ENCODE assay signal across 8 mouse cellular contexts in the genomic region with DNA sequence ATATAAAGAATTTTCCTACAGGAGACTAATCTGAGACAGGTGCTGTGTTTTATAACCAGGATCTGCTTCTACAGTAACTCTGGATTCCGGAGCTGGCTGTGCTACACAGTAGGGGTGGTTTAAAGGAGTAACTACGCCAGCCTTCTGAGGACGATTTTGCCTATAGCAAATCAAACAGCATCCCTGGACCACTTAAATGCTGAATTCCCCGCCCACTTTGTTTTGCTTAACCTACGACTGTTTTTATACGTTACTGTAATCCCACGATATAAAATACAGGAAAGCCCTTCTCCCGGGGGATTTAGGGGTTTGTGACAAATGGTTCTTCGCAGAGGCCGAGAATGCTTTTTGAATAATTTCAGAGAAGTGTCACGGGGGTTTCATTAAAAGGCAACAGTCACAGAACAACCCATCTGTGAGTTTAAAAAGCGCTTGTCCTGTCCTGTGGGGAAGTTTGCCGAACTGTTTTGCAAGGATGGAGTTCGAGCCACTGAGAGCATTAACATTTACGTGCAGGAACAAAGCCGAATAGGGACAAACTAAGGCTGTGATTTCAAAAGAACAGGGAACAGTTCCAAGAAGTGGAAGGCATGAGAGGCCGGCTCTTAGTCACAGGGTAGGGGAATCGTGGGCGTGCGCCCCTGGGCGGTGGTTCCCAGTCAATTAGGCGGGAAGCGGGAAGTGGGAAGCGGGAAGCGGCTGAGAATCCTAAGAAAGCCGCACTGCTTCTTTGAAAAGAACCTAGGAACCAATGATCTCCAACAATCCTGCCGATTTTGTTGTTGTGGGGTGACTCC. TPM values are rescaled to one million over a fixed set of nuclear protein-coding genes. Genes with fewer than 3 reads are reported as not detected.
DNase-seq lines count a peak whose midpoint lies in the region; ATAC-seq lines count a peak whose summit lies in the region.

No protein-coding gene starts in this region.

- peak overlapping the region; percentile 17; the same call in 1 of the 2 replicates for H3K4me3 ChIP-seq in forebrain, embryonic 12.5 days (replicated peaks)
- peak overlapping the region; percentile 27 for H3K4me3 ChIP-seq in hindbrain, embryonic 13.5 days
- H3K4me3 ChIP-seq in lung, embryonic 16.5 days (ENCODE audit: low read length) = peak overlapping the region; percentile 39
- H3K4me3 ChIP-seq in stomach, embryonic 16.5 days (replicated peaks; ENCODE audit: low read length) = peak overlapping the region; percentile 28

- 0 out of 2 replicates have a peak, but pooled peaks have one; percentile 51 for ATAC-seq in forebrain, embryonic 12.5 days (ENCODE audit: low FRiP score)
- ATAC-seq in hindbrain, embryonic 13.5 days (ENCODE audit: low FRiP score) = no peak; the same call in 1 of the 2 replicates
- peak; percentile 77 for ATAC-seq in lung, embryonic 16.5 days (ENCODE audit: low read depth)
- peak; percentile 44; the same call in 1 of the 2 replicates for ATAC-seq in stomach, embryonic 16.5 days (ENCODE audit: insufficient read depth, low FRiP score)

- peaks cover 43% of the 10 kb centered on the region for H3K27me3 ChIP-seq in forebrain, embryonic 12.5 days
- H3K27me3 ChIP-seq in hindbrain, embryonic 13.5 days = peaks cover 40% of the 10 kb centered on the region
- no peaks in the 10 kb centered on the region for H3K27me3 ChIP-seq in lung, embryonic 16.5 days (ENCODE audit: control insufficient read depth, insufficient read depth, low read depth, low read length)
- no peaks in the 10 kb centered on the region for H3K27me3 ChIP-seq in stomach, embryonic 16.5 days (ENCODE audit: control insufficient read depth, insufficient read depth, low read length)

- 12% methylated on average over 27 of the region's 27 CpGs for WGBS in forebrain, embryonic 12.5 days
- WGBS in hindbrain, embryonic 13.5 days = 12% methylated on average over 27 of the region's 27 CpGs
- WGBS in lung, embryonic 16.5 days = 18% methylated on average over 27 of the region's 27 CpGs
- WGBS in stomach, embryonic 16.5 days = 20% methylated on average over 27 of the region's 27 CpGs

- H3K9ac ChIP-seq in forebrain, embryonic 12.5 days = peak overlapping the region; percentile 30
- peak overlapping the region; percentile 43 for H3K9ac ChIP-seq in hindbrain, embryonic 13.5 days
- H3K9ac ChIP-seq in lung, embryonic 16.5 days (ENCODE audit: low read length) = peak overlapping the region; percentile 58
- peak overlapping the region; percentile 56 for H3K9ac ChIP-seq in stomach, embryonic 16.5 days (ENCODE audit: low read length)

- no peaks in the 10 kb centered on the region for H3K36me3 ChIP-seq in forebrain, embryonic 12.5 days (replicated peaks)
- no peaks in the 10 kb centered on the region for H3K36me3 ChIP-seq in hindbrain, embryonic 13.5 days
- H3K36me3 ChIP-seq in lung, embryonic 16.5 days (ENCODE audit: control insufficient read depth, insufficient read depth, low read length) = no peaks in the 10 kb centered on the region
- H3K36me3 ChIP-seq in stomach, embryonic 16.5 days (ENCODE audit: control insufficient read depth, insufficient read depth, low read length) = no peaks in the 10 kb centered on the region

- H3K4me2 ChIP-seq in forebrain, embryonic 12.5 days = peak overlapping the region; percentile 49
- H3K4me2 ChIP-seq in hindbrain, embryonic 13.5 days = peak overlapping the region; percentile 52
- peak overlapping the region; percentile 59 for H3K4me2 ChIP-seq in lung, embryonic 16.5 days (ENCODE audit: low read depth, low read length)
- peak overlapping the region; percentile 50 for H3K4me2 ChIP-seq in stomach, embryonic 16.5 days (ENCODE audit: low read depth, low read length)

- H3K9me3 ChIP-seq in forebrain, embryonic 12.5 days = no peaks in the 10 kb centered on the region
- H3K9me3 ChIP-seq in hindbrain, embryonic 13.5 days = no peaks in the 10 kb centered on the region
- no peaks in the 10 kb centered on the region for H3K9me3 ChIP-seq in lung, embryonic 16.5 days (ENCODE audit: control insufficient read depth, low read length)
- H3K9me3 ChIP-seq in stomach, embryonic 16.5 days (replicated peaks; ENCODE audit: control insufficient read depth, low read length) = no peaks in the 10 kb centered on the region

- DNase-seq in urinary bladder, adult 18-20 months (ENCODE audit: low spot score in 2 of 2) = peak; percentile 37 to 62
- DNase-seq in urinary bladder, adult 2 months (ENCODE audit: low spot score) = no peak
- no peak for DNase-seq in cerebellum, adult 11-12 months
- DNase-seq in cerebellum, postnatal 4 days (ENCODE audit: low spot score in 2 of 2) = no peak

- peaks cover 29% of the 10 kb centered on the region for H3K4me1 ChIP-seq in forebrain, embryonic 12.5 days
- peaks cover 22% of the 10 kb centered on the region for H3K4me1 ChIP-seq in hindbrain, embryonic 13.5 days (replicated peaks)
- H3K4me1 ChIP-seq in lung, embryonic 16.5 days (replicated peaks; ENCODE audit: control insufficient read depth, insufficient read depth, low read length) = peaks cover 38% of the 10 kb centered on the region
- H3K4me1 ChIP-seq in stomach, embryonic 16.5 days (ENCODE audit: control insufficient read depth, insufficient read depth, low read length) = peaks cover 37% of the 10 kb centered on the region

- H3K27ac ChIP-seq in forebrain, embryonic 12.5 days = 0 out of 2 replicates have a peak overlapping the region, but pooled peaks have one; percentile 15
- no peak overlapping the region for H3K27ac ChIP-seq in hindbrain, embryonic 13.5 days
- peak overlapping the region; percentile 83 for H3K27ac ChIP-seq in lung, embryonic 16.5 days (ENCODE audit: low read length)
- peak overlapping the region; percentile 77 for H3K27ac ChIP-seq in stomach, embryonic 16.5 days (ENCODE audit: low read length)

RNA-seq across cellular contexts. Expression of gene Hnrnpa3, which starts 49.7 kb away (rescaled TPM):
- polyA plus RNA-seq in urinary bladder, adult 2 months (2012; rRNA removed) = 222 and 271 TPM in 2 replicates
- 448 and 488 TPM in 2 replicates for polyA plus RNA-seq in forebrain, embryonic 12.5 days (2016; fragmentation: Nextera tagmentation; extraction: Ambion mirVana)
- polyA plus RNA-seq in hindbrain, embryonic 13.5 days (2015; fragmentation: Nextera tagmentation; extraction: Ambion mirVana) = 235 and 246 TPM in 2 replicates
- polyA plus RNA-seq in lung, embryonic 16.5 days (2015; fragmentation: Nextera tagmentation; extraction: Ambion mirVana) = 298 and 346 TPM in 2 replicates
- polyA plus RNA-seq in stomach, embryonic 16.5 days (2015; fragmentation: Nextera tagmentation; extraction: Ambion mirVana) = 194 and 260 TPM in 2 replicates

Comparison
In these comparisons a context has a peak if more than half of its experiments do, and no peak if none do; other contexts are left out.
1. DNase-seq: peak in urinary bladder, adult 18-20 months (2 of 2); none in urinary bladder, adult 2 months (single experiment), cerebellum, adult 11-12 months (single experiment) and cerebellum, postnatal 4 days (0 of 2).
2. Peak in every context shown above with its lines, with median percentiles within 50 percentile points of each other: H3K4me2 ChIP-seq, H3K4me3 ChIP-seq and H3K9ac ChIP-seq.